Mouse (Mus musculus) hematopoietic stem cell, adult 5-6 weeks (primary cell): Measurements from ENCODE around the gene Atp2a2. TPM values are rescaled to one million over a fixed set of nuclear protein-coding genes. Genes with fewer than 3 reads are reported as not detected.

ENCODE experiments used
- ATAC-seq, 2 experiments: fragments of 125-278 bp in 1 of 2; replicated peaks in 1 of 2; 2 replicates each; pipeline ENCODE4 v1.8.0; 2016 to 2017; ENCODE audit warnings: inconsistent platforms in 2 of 2, mild to moderate bottlenecking in 2 of 2, moderate number of reproducible peaks in 2 of 2, low read depth in 1 of 2, moderate TSS enrichment in 1 of 2; ENCODE audit not compliant: low FRiP score in 2 of 2, poor library complexity in 2 of 2, severe bottlenecking in 2 of 2, insufficient read depth in 1 of 2, low TSS enrichment in 1 of 2
- total RNA-seq: library from RNA; stranded (forward); fragments of 172-1452, 232-1000 nt; gene quantifications from 2 replicates; pipeline ENCODE4 v1.2.3, GENCODE M21; 2017

The Atp2a2 gene
- 84.5 and 95.1 TPM in 2 replicates for total RNA-seq

DNA sequence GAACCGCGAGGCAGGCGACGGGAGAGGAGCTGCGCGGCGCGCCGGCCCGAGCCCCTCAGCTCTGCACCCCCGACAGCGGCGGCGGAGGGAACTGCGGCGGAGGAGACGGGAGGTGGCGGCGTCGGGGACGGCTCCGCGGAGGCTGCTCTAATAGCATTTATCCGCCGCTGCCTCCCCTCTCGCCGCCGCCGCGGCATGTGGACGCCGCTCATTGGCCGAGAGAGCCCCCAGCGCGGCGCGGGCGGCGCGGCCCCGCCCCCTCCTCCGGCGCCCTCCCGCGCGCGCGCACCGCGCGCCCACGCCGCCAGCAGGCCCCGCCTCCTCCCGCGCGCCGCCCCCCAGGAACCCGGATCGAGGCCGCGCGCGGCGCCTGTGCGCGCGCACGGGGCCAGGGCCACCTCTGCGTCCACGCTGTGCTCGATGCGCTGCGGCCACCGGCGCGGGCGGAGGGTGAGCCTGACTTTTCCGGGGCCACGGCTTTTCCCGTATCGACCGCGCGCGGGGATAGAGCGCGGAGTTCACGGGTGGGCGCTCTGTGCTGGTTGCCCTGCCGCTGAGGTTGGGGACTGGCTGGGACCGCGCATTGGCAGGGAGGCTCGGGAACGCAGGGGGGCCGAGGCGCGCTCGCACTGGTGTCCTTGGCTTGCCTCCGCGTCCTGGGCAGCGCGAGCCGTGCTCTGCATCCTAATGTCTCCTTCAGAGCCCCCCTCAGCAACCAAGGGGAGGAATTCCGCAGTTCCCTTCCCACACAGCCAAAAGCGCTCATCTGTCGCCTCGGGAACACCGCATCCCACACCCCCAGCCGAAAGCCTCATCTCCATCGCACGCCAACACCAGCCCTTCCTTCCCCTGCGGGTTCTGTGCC lies at the start of gene Atp2a2:
TSS of gene Atp2a2 (minus strand) at position 149 of the 865 bp plus-strand sequence.
- ATAC-seq: peak; percentile 80 to 87

DNA sequence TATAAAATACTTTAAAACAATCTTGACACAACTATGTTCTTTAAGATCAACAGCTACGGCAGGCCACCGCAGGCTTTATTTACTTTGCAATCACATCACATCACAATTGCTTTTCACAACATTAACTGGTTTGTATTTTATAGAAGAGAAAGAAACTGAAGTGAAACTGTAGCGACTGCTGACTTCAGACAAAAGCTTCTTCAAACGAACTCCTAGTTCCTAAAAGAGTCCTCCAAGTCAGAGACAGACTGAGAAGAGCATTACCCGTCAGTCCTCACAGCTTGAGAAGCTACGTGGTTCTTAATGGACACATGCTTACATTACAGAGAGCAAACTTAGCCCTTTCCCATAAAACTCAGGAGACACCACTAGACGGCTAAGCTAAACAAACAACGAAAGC lies 48.4 kb upstream of the Atp2a2 start:
- ATAC-seq: no peak

DNA sequence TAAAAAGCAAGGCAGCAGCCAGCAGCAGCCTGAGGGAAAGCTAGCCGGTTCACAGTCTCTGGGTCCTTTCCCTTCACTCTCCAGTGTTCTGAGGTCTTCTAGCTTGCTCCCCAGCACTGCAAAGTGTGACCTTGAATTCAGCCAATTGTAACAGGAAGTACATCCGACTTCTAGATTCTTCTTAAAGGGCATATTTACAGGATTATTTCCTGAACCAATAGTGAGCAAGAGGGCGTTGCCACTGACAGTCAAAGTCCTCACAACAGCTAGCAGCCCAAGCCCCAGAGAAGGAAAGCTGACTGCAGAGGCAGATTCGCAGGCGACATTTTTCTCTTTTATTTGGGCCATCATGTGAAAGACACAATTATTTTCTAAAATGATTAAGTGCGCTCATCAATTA lies 46.6 kb upstream of the Atp2a2 start:
- ATAC-seq: no peak

GRCm38 (mm10) chr5:122547810-122548209 lies 45.8 kb upstream of the Atp2a2 start:
- no peak for ATAC-seq

DNA sequence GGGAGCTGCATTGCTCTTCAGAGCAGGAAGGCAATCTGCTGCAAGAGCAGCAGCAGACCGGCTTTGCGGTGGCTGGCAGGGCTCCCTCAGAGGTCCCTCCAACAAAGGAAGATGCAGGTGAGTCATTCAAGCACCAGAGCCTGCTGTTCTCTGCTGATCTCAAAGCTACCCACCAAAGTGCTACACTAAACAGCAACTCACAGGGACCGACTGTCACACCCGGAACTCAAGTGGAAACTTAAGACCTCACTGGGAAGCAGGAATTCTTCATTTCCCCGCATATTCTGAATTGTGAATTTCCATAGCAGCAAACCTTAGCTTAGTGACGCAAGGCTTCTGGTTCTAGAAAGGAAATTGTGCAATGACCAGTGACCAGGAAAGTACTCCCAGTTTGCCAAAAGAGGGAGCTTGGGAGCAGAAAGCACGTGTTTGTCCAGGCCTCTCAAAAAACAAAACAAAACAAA lies 45.3 kb upstream of the Atp2a2 start:
- ATAC-seq: peak; percentile 81 to 94

DNA sequence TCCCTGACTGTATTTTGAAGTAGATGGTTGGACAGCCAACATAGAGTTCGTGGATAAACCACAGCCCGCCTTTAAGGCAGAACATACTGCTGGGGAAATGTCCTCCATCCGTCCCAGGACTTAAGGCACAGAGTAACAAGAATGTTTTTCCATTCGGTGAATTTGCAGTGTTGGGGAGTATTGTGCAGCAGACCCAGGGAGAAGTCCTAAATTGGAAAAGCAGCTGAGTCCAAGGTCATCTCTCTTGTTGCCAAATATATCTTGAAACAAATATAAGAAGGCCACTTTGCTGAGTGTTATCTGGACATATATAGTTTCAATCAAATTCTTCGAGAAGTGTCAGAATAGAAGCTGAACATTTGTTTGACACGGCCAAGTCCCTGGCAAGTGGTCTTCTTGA lies 41.4 kb upstream of the Atp2a2 start:
- no peak for ATAC-seq

DNA sequence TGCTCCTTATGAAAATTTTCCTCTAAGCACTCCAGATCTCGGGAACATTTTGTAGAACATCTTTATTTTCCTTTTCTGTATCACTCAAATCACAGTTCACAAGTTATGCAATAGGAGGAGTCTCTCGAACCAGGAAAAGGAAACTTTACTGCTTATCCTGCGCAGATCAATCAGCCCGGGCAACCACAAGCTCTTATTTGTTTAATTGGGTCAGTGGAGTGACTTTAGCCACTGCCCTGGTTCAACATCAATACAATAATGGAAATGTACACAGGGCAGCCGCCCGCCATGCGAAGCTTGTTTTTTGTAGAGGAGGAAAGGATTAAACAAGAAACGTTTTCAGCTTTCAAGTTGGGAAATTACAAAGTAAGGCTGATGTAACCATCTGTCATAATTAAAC lies 39.8 kb upstream of the Atp2a2 start:
- ATAC-seq: no peak

DNA sequence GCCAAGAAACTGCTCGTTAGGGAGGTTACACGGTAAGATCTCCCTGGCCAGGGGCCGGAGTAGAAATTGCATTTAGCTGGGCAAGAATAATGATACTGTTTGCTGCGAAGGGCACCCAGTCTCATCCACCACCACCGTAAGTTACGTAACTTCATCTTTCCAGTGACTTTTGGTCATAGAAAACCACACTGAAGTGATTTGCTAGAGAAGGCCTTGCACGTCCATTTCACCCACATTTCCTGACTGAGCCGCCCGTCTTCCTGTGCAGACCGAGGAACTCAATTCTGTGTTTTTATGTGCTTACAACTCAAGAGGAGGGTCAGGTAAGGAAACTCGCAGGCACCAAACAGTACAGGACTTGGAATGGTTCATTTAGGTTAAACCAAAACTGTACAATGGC lies 36.1 kb upstream of the Atp2a2 start:
- peak; percentile 56 to 68; a peak in 2 of 4 replicates for ATAC-seq

DNA sequence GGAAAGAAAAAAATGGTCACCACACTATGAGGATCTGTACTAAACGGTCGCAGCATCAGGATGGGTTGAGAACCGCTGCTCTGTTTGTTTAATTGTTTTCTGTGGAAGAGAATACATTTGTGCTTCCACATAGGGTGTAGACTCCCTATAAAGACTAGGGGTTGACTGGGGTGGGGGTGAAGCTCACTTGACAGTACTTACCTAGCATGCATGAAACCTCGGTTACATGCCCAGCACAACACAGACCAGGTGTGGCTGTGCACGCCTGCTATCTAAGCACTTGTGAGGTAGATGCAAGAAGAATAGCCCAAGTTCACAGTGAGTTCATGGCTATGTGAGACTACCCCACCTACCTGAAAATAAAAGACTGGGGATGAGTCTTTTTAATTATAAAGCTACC lies 35.6 kb upstream of the Atp2a2 start:
- ATAC-seq: no peak

DNA sequence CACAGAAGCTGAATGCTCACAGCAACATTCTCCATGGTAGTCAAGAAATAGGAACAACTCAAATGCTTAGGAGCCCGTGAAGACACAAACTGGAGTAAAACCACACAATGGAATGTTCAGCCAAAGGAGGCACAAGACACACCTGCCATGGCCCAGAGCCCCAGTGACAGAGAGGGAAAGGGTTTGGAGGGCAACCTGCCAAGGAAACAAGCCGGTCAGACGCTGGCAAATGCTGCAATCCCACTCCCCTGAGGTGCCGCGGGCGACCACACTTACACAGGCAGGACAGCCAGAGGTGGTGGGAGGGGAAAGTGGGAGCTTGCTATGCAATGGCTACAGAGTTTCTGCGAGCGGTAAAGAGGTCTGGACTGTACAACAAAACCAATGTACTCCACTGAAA lies 31.9 kb upstream of the Atp2a2 start:
- ATAC-seq: no peak

DNA sequence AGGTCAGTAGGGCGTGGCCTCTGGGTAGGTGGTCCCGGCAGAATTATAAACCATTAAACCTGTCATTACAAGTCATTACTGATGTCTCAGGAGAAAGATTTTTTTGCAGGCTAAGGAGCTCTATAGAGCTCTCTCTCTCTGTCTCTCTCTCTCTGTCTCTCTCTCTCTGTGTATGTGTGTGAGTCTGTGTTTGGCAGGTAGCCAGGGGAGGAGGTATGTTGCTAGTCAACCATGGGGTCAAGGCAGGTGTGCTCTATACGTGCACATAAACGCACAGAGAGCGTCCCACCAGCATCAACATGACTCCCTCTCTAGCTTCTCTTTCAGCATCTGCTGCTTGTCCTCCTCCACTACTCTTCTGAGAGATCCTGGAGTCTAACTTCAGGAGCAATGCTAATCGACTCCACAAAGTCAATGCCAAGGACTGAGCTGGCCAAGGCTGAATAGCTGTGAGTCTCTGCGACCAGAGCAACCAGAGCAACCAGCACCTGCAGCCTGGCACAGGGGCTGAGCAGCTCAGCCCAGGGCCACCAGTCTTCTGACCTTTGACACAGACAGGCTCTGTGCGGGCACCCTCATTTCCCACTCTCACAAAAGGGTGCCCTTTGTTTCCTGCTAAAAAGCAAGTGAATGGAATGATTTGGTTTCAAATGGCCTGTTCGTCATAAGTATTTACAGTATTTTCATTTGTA lies 28.0 kb upstream of the Atp2a2 start:
- no peak for ATAC-seq

DNA sequence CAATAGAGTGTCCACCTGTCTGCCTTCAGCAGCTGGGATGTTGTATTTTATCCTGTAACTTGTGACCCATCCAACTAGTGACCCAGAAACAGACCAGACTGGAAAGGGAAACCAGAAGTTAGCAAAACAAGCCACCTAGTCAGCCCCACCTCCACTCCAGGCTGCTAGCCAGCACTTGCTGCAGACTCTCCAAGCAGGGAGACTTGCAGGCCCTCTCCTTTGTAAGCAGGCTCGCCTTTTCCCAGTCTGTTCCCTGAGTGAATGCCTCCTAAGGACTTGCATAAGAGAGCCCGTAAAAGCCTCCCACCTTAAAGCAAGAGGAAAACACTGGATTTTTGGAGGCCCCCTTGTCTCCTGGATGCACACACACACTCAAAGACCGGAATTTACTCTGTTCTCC lies 27.3 kb upstream of the Atp2a2 start:
- 0 out of 4 replicates have a peak, but pooled peaks of 1 of the 2 experiments have one; percentile 37 for ATAC-seq

GRCm38 (mm10) chr5:122528591-122528990 lies 26.6 kb upstream of the Atp2a2 start:
- ATAC-seq: no peak

- no peak for ATAC-seq
Measured at GRCm38 (mm10) chr5:122527761-122528160, 25.7 kb upstream of the Atp2a2 start.

GRCm38 (mm10) chr5:122526878-122527730 lies 25.1 kb upstream of the Atp2a2 start:
- ATAC-seq: no peak

DNA sequence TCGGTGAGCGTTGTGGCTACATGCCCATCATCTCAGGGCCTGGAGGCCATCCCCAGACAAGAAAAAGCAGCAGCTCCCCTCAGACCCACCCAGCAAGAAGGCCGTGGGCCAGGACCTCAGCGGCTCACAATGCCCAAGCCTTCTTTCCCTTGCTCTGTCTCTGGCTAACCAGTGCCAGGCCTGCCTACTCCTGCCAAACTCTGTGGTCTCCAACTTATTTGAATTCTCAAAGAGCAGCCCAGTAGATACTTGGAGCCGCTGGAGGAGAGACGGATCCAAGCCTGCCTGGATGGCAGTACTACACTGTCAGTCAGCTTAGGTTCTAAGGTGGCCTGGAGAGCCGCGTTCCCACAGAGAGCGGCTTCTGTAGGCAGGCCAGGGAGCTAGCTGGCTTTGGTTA lies 24.4 kb upstream of the Atp2a2 start:
- ATAC-seq: no peak

- ATAC-seq: no peak
Measured at GRCm38 (mm10) chr5:122525238-122525931, 23.4 kb upstream of the Atp2a2 start.
